Mouse (Mus musculus): Measurements from ENCODE around the gene Tas2r143.

Gene Tas2r143

DNA sequence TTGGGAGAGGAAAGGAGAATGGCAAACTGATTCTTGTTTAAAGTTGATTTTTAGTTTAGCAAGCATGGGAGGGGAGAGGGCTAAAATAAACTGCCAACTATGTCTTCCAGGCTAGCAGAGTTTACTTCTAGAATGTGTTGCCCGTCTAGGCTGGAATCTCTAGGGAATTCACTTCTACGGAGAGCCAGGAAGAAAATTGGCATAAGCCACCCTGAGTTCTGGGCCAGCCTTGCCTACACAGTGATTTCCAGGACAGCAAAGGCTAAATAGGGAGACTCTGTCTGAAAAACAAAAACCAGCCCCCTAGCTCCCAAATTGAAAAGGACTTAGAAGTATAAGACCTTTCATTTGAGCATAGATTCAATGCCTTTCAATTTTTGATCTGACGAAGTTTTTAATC lies 20.5 kb upstream of the Tas2r143 start:
- Histone ChIP-seq H3K36me3 (ENCODE audit: insufficient read depth, low read length) (no peaks in the 10 kb centered on the region), H3K4me1 (replicated peaks; ENCODE audit: low read depth, low read length) (peaks cover 24% of the 10 kb centered on the region), H3K27me3 (ENCODE audit: insufficient read depth, low read length) (peaks cover 87% of the 10 kb centered on the region), H3K9me3 (ENCODE audit: low read length) (peaks cover 4% of the 10 kb centered on the region; the same call in 1 of the 2 replicates), H3K4me3 (replicated peaks; ENCODE audit: low read length) (no peak overlapping the region)
- no peak for TF ChIP-seq POU5F1 (IDR thresholded peaks at IDR 0.05; ENCODE audit: borderline replicate concordance, low read length)
- TF ChIP-seq NANOG (IDR thresholded peaks at IDR 0.05; ENCODE audit: borderline replicate concordance, low read length) = no peak
- no peak for TF ChIP-seq CTCF (conservative IDR thresholded peaks at IDR 0.05; ENCODE audit: low read length)

DNA sequence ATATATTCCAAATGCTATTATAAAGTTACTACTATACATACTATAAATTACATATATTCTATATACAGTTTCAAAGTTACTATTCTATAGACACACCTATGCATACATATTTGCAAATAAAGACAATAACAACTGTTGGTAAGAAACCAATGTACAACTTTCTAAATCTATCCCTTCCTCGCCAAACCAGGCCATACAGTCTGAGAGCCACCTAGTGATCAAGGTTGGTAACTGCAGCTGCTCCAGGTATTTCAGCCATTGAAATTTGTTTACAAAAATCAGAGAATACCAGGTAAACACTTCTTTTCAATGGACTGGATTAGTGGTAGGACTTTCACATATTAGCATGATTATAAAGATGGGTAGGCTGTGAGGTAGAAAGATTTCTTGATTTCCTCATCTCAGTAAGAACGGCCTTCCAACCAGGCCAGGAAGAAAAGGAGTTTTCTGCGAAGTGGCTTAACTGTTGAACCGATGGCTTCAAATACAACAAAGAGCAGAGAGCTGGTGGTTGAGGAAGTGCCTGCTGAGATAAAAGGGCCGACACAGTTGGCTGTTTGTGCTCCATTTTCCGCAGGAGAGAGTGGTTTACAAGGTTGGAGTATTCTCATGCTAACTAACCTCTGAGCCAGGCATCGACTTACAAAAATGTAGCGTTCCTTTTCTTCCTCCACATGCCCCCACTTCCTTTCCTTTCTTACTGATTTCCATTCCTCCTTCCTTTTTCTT lies 19.5 kb upstream of the Tas2r143 start:
- Histone ChIP-seq H3K9me3 (ENCODE audit: low read length) (peaks cover 4% of the 10 kb centered on the region; the same call in 1 of the 2 replicates), H3K4me3 (replicated peaks; ENCODE audit: low read length) (no peak overlapping the region), H3K27me3 (ENCODE audit: insufficient read depth, low read length) (peaks cover 86% of the 10 kb centered on the region), H3K4me1 (replicated peaks; ENCODE audit: low read depth, low read length) (peaks cover 24% of the 10 kb centered on the region), H3K36me3 (ENCODE audit: insufficient read depth, low read length) (no peaks in the 10 kb centered on the region)
- TF ChIP-seq CTCF (conservative IDR thresholded peaks at IDR 0.05; ENCODE audit: low read length) (peak; percentile 96), POU5F1 (IDR thresholded peaks at IDR 0.05; ENCODE audit: borderline replicate concordance, low read length) (peak; percentile 57; the same call in 1 of the 2 replicates), NANOG (IDR thresholded peaks at IDR 0.05; ENCODE audit: borderline replicate concordance, low read length) (peak; percentile 93)

DNA sequence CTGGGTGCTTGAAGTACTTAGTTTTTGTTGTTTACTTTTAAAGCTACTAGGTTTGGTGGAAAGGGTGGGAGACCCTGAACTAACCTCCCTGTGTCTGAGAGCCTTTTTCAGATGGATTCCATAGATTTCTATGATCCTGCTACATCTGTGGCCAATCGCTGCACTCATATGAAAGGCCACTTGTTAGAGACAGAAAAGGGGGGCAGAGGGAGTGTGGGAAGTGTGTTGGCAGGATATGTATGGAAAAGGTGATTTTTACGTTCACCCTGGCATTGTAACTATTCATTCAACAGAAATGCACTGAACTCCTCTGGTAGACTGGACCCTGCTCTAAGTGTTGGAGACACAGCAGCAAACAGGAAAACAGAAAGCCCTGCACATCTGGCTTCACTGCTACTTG lies 18.8 kb upstream of the Tas2r143 start:
- Histone ChIP-seq H3K9me3 (ENCODE audit: low read length) (peaks cover 4% of the 10 kb centered on the region; the same call in 1 of the 2 replicates), H3K4me3 (replicated peaks; ENCODE audit: low read length) (no peak overlapping the region), H3K36me3 (ENCODE audit: insufficient read depth, low read length) (no peaks in the 10 kb centered on the region), H3K27me3 (ENCODE audit: insufficient read depth, low read length) (peaks cover 81% of the 10 kb centered on the region), H3K4me1 (replicated peaks; ENCODE audit: low read depth, low read length) (peaks cover 24% of the 10 kb centered on the region)
- no peak for TF ChIP-seq POU5F1 (IDR thresholded peaks at IDR 0.05; ENCODE audit: borderline replicate concordance, low read length)
- TF ChIP-seq CTCF (conservative IDR thresholded peaks at IDR 0.05; ENCODE audit: low read length) = no peak
- no peak for TF ChIP-seq NANOG (IDR thresholded peaks at IDR 0.05; ENCODE audit: borderline replicate concordance, low read length)

DNA sequence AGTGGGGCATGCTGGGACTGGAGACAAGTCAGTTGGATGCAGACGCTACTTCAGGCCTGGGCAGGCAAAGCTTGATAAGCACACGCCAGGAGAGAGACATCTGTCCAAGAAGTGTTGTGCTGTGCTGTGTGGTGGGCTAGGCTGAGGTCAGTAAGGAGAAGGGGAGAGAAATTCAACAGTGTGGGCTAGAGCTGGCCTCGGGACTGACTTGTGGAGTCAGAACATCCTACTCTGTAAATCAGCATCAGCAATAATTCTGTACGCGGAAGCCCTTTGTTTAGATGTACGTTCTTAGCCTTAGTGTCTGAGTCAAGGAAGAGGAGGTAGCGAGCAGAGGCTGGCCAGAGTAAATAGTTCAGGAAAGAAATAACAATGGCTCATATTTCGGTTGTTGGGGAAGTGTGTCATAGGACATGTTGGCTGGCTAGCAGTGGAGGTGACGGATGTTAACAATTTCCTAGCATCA lies 18.1 kb upstream of the Tas2r143 start:
- Histone ChIP-seq H3K9me3 (ENCODE audit: low read length) (peaks cover 4% of the 10 kb centered on the region; the same call in 1 of the 2 replicates), H3K4me3 (replicated peaks; ENCODE audit: low read length) (no peak overlapping the region), H3K4me1 (replicated peaks; ENCODE audit: low read depth, low read length) (peaks cover 24% of the 10 kb centered on the region), H3K27me3 (ENCODE audit: insufficient read depth, low read length) (peaks cover 79% of the 10 kb centered on the region), H3K36me3 (ENCODE audit: insufficient read depth, low read length) (no peaks in the 10 kb centered on the region)
- no peak for TF ChIP-seq POU5F1 (IDR thresholded peaks at IDR 0.05; ENCODE audit: borderline replicate concordance, low read length)
- TF ChIP-seq NANOG (IDR thresholded peaks at IDR 0.05; ENCODE audit: borderline replicate concordance, low read length) = no peak
- no peak for TF ChIP-seq CTCF (conservative IDR thresholded peaks at IDR 0.05; ENCODE audit: low read length)

DNA sequence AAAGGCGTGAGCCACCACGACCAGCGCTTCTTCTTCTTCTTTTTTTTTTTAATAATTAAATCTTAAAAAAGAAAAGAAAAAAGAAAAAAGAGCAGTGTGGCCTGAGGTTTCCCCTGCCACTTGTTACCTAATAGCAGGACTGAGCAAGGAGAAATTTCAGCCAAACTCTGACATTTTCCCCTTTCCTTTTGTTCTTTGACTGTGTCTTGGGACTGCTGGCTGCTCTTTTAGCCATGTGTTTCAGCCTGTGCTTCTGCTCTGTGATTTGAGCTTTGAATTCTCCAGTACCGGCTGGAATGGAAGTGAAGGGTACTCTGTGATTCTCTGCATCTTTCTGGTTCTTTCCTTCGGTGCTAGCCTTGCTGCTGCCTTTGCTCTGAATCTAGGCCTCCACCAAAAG lies 16.7 kb upstream of the Tas2r143 start:
- Histone ChIP-seq H3K9me3 (ENCODE audit: low read length) (peaks cover 4% of the 10 kb centered on the region; the same call in 1 of the 2 replicates), H3K36me3 (ENCODE audit: insufficient read depth, low read length) (no peaks in the 10 kb centered on the region), H3K4me1 (replicated peaks; ENCODE audit: low read depth, low read length) (peaks cover 24% of the 10 kb centered on the region), H3K4me3 (replicated peaks; ENCODE audit: low read length) (no peak overlapping the region), H3K27me3 (ENCODE audit: insufficient read depth, low read length) (peaks cover 77% of the 10 kb centered on the region)
- TF ChIP-seq NANOG (IDR thresholded peaks at IDR 0.05; ENCODE audit: borderline replicate concordance, low read length) (no peak), CTCF (conservative IDR thresholded peaks at IDR 0.05; ENCODE audit: low read length) (no peak), POU5F1 (IDR thresholded peaks at IDR 0.05; ENCODE audit: borderline replicate concordance, low read length) (no peak)

DNA sequence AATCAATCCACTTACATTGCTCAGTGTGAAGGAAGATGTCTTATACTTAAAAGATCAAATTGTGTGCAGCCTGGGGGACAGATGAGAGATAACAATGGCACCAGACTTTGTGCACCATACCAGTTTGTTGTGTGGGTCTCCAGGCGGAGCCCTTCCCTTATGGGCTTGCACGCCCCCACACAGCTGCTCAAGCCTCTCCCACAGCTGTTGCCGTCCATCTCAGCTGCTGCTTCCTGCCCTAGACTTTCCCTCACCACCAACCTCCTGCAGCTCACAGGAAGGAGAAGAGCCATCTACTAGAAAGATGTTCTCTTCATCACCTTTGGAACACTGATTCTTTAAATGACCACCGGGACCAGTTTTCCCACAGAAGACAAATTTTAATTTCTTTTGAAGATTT lies 14.4 kb upstream of the Tas2r143 start:
- TF ChIP-seq CTCF (conservative IDR thresholded peaks at IDR 0.05; ENCODE audit: low read length) = no peak
- TF ChIP-seq POU5F1 (IDR thresholded peaks at IDR 0.05; ENCODE audit: borderline replicate concordance, low read length) = no peak
- H3K9me3 ChIP-seq (ENCODE audit: low read length) = peaks cover 4% of the 10 kb centered on the region; the same call in 1 of the 2 replicates
- no peak overlapping the region for H3K4me3 ChIP-seq (replicated peaks; ENCODE audit: low read length)
- no peaks in the 10 kb centered on the region for H3K36me3 ChIP-seq (ENCODE audit: insufficient read depth, low read length)
- H3K27me3 ChIP-seq (ENCODE audit: insufficient read depth, low read length) = peaks cover 73% of the 10 kb centered on the region
- H3K4me1 ChIP-seq (replicated peaks; ENCODE audit: low read depth, low read length) = peaks cover 12% of the 10 kb centered on the region

DNA sequence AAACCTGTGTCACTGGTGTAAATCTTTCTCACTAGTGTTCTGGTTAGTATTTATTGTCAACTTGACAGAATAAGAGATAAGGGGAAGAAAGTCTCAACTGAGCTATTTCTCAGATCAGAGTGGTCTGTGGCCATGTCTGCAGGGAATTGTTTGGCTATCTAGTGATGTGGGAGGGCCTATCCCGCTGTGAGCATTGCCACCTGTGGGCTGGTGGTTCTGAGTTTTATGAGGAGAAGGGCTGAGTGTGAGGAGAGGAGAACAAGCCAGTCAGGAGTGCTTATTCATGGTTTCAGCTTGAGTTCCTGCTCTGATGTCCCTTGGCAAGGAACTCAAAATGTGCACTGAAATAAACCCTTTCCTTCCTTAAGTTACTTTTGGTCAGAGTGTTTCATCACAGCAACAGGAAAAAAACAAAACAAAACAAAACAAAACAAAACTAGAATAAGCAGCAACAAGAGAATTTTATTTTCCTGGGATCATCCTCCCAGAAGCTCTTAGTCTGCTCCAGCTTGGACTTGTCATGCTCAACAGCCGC lies 8.2 kb upstream of the Tas2r143 start:
- Histone ChIP-seq H3K4me3 (replicated peaks; ENCODE audit: low read length) (no peak overlapping the region), H3K4me1 (replicated peaks; ENCODE audit: low read depth, low read length) (no peaks in the 10 kb centered on the region), H3K27me3 (ENCODE audit: insufficient read depth, low read length) (peaks cover 29% of the 10 kb centered on the region), H3K9me3 (ENCODE audit: low read length) (no peaks in the 10 kb centered on the region), H3K36me3 (ENCODE audit: insufficient read depth, low read length) (no peaks in the 10 kb centered on the region)
- no peak for TF ChIP-seq NANOG (IDR thresholded peaks at IDR 0.05; ENCODE audit: borderline replicate concordance, low read length)

DNA sequence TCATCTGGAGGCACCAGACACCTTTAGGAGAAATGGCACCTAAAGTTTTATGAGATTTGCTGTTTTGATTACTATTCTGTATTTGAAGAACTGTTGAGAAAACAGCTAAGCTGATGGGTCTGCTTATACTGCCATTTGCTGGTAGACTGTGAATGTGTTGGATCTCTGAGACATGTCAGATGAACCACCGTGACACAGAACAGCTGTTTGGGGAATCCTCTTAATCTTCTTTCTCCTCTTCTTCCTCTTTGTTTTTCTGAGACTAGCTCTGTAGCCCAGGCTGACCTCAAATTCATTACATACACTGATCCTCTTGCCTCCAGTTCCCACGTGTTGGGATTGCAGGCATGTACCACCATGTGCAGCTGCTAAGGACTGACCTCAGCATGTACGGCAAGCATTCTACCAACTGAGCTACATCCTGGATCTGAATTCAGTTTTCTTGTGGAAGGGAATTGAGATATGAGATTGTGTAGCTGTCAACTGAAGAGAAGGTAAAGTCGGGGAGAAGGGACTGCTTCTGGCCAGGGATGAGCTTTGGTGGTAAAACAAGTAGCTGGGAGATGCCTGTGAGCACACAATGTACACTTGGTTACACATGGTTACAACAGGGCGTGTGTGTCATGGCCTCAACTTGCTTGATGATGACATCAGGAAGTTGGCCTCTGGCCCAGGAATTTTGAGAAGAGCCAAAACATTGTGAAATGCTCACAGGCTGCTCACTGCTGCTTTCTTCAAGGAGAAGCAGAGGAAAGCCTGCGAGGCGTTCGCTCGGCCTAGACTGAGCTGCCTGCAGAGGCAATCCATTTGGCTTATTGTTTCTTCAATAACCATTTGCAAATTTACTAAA lies 3.9 kb upstream of the Tas2r143 start:
- TF ChIP-seq NANOG (IDR thresholded peaks at IDR 0.05; ENCODE audit: borderline replicate concordance, low read length) (no peak), CTCF (conservative IDR thresholded peaks at IDR 0.05; ENCODE audit: low read length) (no peak), POU5F1 (IDR thresholded peaks at IDR 0.05; ENCODE audit: borderline replicate concordance, low read length) (no peak)
- Histone ChIP-seq H3K27me3 (ENCODE audit: insufficient read depth, low read length) (peaks cover 7% of the 10 kb centered on the region), H3K4me3 (replicated peaks; ENCODE audit: low read length) (no peak overlapping the region), H3K4me1 (replicated peaks; ENCODE audit: low read depth, low read length) (no peaks in the 10 kb centered on the region), H3K36me3 (ENCODE audit: insufficient read depth, low read length) (no peaks in the 10 kb centered on the region), H3K9me3 (ENCODE audit: low read length) (no peaks in the 10 kb centered on the region)

Data from E14TG2a.4 (cell line).